Mouse (Mus musculus) embryonic facial prominence, embryonic 10.5 days (tissue): ENCODE measurements around the gene Mogs. TPM values are rescaled to one million over a fixed set of nuclear protein-coding genes. Genes with fewer than 3 reads are reported as not detected.

Experiments used
- DNase-seq: peaks from one replicate; pipeline ENCODE4 v3.0.0-alpha.2; 2017; ENCODE audit warnings: low spot score
- H3K27ac ChIP-seq: fragments of 300-500 bp; sonication (generic); replicated peaks from 2 replicates; pipeline ENCODE4 v1.5.1; 2016; ENCODE audit warnings: mild to moderate bottlenecking
- H3K27me3 ChIP-seq: fragments of 300-500 bp; sonication (generic); replicated peaks from 2 replicates; pipeline ENCODE4 v1.6.1; 2016; ENCODE audit warnings: low read depth, mild to moderate bottlenecking; ENCODE audit not compliant: poor library complexity, severe bottlenecking
- H3K36me3 ChIP-seq: fragments of 300-500 bp; sonication (generic); replicated peaks from 2 replicates; pipeline ENCODE4 v1.6.1; 2016; ENCODE audit warnings: mild to moderate bottlenecking, moderate library complexity
- H3K4me1 ChIP-seq: fragments of 300-500 bp; sonication (generic); 2 replicates; pipeline ENCODE4 v1.6.1; 2016
- H3K4me3 ChIP-seq: fragments of 300-500 bp; sonication (generic); 2 replicates; pipeline ENCODE4 v1.5.1; 2016; ENCODE audit warnings: mild to moderate bottlenecking, moderate library complexity
- H3K9me3 ChIP-seq: fragments of 300-500 bp; sonication (generic); 2 replicates; pipeline ENCODE4 v1.6.1; 2016; ENCODE audit warnings: mild to moderate bottlenecking
- whole genome bisulfite sequencing: fragments of 180-500 bp; shearing (Covaris S2); methylation state at CpG from one replicate; pipeline ENCODE4 v1.1.7; 2016; 5-methylcytosine and 5-hydroxymethylcytosine counted together
- polyA plus RNA-seq: library from polyadenylated mRNA; unstranded; fragments of >200 nt; fragmentation: Nextera tagmentation; extraction: Ambion mirVana; gene quantifications from 2 replicates; pipeline ENCODE4 v1.2.1, GENCODE M21; 2016

The Mogs gene
- polyA plus RNA-seq, 1 experiment from 2014 or later, result 41.0 TPM

DNA sequence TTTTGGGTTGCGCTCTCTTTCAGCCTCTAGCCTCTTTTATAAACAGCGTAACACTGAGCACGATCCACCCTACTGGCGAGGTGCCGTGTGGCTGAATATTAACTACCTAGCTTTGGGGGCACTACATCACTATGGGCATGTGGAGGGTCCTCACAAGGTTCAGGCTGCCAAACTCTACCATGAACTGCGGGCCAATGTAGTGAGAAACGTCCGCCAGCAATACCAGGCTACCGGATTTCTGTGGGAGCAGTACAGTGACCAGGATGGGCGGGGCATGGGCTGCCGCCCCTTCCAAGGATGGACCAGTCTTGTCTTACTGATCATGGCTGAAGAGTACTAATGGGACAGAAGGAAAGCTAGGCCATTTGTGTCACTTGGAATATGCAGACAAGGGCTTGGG is 3.1 kb downstream of the Mogs start:
- DNase-seq, result no peak
- Histone ChIP-seq H3K4me3 (peak overlapping the region; percentile 92; the same call in 1 of the 2 replicates), H3K4me1 (peaks cover 73% of the 10 kb centered on the region)

DNA sequence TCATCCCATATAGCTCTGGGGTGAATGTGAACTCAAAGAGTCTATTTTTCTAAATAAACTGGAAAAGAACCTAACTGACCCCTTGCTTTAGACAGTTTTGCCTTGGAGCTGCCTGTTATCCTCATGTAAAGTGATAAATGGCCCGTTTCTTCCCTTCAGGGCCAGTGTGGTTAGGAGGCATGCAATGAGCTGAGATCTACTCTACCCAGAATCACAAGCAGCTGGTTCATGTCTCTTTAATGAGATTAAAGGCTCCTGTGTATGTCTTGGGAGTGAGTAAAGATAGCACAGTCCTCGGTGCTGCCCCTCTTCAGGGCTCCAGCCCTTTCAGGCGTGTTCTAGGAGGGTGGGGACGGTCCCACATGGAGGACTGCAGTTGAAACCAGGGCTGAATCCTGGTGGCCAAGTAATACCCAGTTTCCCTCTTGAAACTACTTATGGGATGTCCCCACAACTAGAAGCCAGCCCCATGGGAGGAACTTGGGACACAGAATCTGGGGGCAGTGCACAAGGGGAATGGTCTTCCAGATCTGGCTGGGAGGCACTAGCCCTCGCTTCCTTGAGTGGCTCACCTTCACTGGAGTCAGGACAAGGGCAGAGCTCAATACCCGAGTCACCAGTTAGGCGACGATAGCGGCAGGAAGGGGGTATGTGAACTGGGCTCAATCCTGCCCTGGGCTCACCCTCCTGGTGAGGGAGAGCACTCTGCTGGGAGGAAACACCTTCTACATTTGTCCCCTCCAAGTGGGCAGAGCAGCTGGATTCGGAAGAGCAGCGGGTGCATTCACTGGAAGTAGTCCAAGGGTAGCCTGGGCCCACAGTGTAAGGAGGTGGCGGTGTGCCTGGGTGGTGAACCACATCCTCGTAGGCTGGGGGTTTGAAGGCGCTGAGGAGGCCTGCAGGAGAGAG is 3.8 kb downstream of the Mogs start:
- no peaks in the 10 kb centered on the region for H3K27me3 ChIP-seq
- peak overlapping the region; percentile 83; the same call in 1 of the 2 replicates for H3K4me3 ChIP-seq
- DNase-seq, result no peak
- peaks cover 81% of the 10 kb centered on the region for H3K4me1 ChIP-seq
- H3K27ac ChIP-seq, result peak overlapping the region; percentile 99
- WGBS, result 85% methylated on average over 14 of the region's 14 CpGs
- peaks cover 41% of the 10 kb centered on the region for H3K36me3 ChIP-seq
- H3K9me3 ChIP-seq, result no peaks in the 10 kb centered on the region

More for the DNA sequence above, 3.1 kb downstream of the Mogs start:
- H3K9me3 ChIP-seq, result no peaks in the 10 kb centered on the region
- peaks cover 41% of the 10 kb centered on the region for H3K36me3 ChIP-seq
- H3K27ac ChIP-seq, result peak overlapping the region; percentile 21; the same call in 1 of the 2 replicates
- H3K27me3 ChIP-seq, result no peaks in the 10 kb centered on the region
- 88% methylated on average over 11 of the region's 11 CpGs for WGBS

DNA sequence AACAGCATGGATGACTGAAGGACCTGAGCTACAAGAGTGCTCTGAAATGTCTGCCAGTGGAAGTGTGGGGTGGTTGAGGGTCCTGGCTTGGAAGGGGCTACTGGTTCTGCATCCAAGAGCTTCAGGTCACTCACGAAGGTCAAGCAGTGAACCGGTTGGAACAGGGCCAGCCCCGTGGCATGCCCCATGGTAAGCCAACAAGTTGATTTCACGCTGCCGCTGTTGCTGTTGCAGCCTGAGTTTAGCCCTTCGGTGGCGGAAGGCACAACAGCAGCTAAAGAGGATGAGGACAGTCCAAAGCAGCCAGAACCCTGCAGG is 4.4 kb downstream of the Mogs start:
- H3K4me1 ChIP-seq, result peaks cover 83% of the 10 kb centered on the region
- WGBS, result 78% methylated on average over 7 of the region's 7 CpGs
- H3K4me3 ChIP-seq, result peak overlapping the region; percentile 83
- H3K36me3 ChIP-seq, result peaks cover 41% of the 10 kb centered on the region
- H3K27ac ChIP-seq, result peak overlapping the region; percentile 99
- H3K27me3 ChIP-seq, result no peaks in the 10 kb centered on the region
- peak; percentile 18 for DNase-seq
- H3K9me3 ChIP-seq, result no peaks in the 10 kb centered on the region

DNA sequence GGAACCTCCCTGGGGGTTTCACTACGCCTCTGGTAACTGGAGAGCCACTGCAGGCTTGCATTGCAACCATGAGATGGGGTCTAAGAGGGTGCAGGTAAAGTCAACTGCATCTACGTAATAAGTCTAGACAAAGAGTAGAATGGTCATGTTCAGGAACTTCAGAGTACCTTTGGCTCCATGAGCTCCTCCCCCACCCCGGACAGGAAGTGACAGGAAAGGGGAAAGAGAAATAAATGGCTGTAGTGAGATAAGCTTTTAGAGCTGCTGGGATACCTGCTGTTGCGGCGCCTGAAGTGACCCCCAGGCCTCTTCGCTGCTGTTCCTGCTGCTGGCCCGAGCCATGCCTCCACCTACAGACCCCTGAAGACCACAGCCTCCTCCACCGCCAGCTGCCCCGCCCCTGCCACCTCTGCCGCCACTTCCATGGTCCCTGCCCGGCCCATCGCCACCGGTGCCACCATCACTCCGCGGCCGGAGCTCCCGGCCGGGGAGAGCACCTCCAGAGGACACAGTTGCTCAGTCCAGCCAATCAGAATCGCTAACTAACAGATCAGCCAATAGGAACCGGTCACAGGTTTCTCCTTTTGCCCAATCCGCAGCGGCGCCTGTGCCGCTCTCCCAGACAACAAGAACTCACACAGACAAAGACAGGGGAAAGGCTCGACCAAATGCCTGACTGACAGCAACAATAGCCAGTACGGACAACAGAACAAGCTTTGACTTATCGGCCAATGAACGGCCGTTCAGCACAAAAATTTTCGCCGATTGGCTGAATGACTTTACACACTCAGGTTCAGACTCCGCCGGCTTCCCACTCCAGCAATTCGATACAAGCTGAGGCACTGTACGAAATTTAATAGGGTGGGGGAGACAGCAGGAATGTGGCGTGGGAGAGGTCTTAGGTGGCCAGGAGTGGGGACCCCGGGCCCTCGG is 5.9 kb downstream of the Mogs start, which contains the start of gene Wbp1:
Wbp1 (minus strand) TSS at position 630 of the 933 bp plus-strand sequence.
- Histone ChIP-seq H3K27ac (peak within 1 kb of the TSS; percentile 99), H3K4me3 (peak within 1 kb of the TSS; percentile 83), H3K36me3 (peaks cover 41% of the 10 kb centered on the region), H3K27me3 (no peaks in the 10 kb centered on the region), H3K4me1 (peaks cover 81% of the 10 kb centered on the region), H3K9me3 (no peaks in the 10 kb centered on the region)
- WGBS, result under 1% methylated on average over 38 of the region's 38 CpGs
- peak; percentile 96 for DNase-seq

DNA sequence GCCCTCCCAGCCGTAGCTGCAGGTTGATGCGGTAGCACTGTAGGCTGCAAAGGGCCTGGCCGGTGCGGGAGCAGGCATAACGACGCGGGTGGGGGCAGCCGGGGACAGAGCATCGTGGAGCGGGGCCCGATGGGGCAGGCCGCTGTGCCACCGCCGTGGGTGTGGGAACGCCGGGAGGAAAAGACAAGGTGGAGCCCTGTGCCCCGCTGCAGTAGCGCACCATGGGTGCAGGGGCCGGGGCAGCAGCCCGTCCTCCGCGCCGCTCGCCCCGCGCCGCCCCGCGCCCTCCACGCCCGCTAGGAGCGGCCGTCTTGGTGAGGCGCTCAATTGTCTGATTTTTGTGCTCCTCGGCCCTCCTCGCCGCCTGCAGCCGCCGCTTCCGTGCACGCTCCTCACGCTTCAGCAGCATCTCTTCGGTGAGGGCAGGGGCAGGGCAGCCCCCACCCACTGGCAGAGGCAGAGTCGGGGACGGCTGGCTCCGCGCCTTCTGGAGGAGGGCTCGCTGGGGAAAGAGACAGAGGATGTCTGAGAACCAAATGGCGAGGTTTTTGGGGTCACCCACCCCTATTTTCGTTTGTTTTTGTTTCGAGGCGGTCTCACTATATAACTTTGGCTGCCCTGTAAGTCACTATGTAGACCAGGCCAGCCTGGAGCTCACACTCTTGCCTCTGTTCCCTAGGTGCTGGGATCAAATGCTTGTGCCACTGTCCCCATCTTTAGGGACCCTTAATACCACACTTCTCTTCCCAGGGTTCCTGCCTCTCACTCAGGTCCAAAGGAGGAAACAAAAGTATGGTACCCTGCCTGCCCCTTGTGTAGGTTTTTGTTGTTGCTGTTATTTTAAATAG is 6.8 kb downstream of the Mogs start:
- no peak for DNase-seq
- WGBS, result 2% methylated on average over 52 of the region's 52 CpGs
- Histone ChIP-seq H3K9me3 (no peaks in the 10 kb centered on the region), H3K27ac (peak overlapping the region; percentile 99), H3K36me3 (peaks cover 34% of the 10 kb centered on the region), H3K27me3 (no peaks in the 10 kb centered on the region), H3K4me3 (peak overlapping the region; percentile 83), H3K4me1 (peaks cover 72% of the 10 kb centered on the region)

DNA sequence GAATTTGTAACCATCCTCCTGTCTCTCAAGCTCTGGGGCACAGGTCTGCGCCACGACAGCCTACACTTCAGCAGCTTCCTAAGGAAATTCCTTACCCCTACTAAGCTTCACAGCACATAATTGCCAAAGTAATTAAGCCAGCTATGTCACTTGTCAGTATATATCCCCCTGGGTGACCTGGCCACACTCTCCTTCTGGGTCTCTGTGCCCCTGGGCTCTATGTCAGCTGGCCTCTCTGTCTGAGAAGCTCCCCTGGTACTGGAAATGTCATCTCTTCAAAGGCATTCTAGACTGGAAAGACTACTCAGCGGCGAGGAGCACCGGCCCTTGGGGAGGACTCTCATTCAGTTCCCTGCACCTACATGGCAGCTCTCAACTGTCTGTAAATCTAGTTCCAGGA is 7.7 kb downstream of the Mogs start:
- Histone ChIP-seq H3K27ac (peak overlapping the region; percentile 99; the same call in 1 of the 2 replicates), H3K9me3 (no peaks in the 10 kb centered on the region), H3K36me3 (peaks cover 26% of the 10 kb centered on the region), H3K27me3 (no peaks in the 10 kb centered on the region), H3K4me3 (peak overlapping the region; percentile 83), H3K4me1 (peaks cover 63% of the 10 kb centered on the region)
- WGBS, result 79% methylated on average over 5 of the region's 5 CpGs
- DNase-seq, result no peak

- WGBS, result under 1% methylated on average over 30 of the region's 30 CpGs
- H3K27me3 ChIP-seq, result no peaks in the 10 kb centered on the region
- peaks cover 6% of the 10 kb centered on the region for H3K36me3 ChIP-seq
- peak overlapping the region; percentile 88 for H3K27ac ChIP-seq
- H3K4me3 ChIP-seq, result peak overlapping the region; percentile 83
- peaks cover 47% of the 10 kb centered on the region for H3K4me1 ChIP-seq
- DNase-seq, result peak; percentile 93
- no peaks in the 10 kb centered on the region for H3K9me3 ChIP-seq
These were observed 9.6 kb downstream of the Mogs start for GRCm38 (mm10) chr6:83124851-83125312.

- WGBS, result 28% methylated on average over 5 of the region's 5 CpGs
- Histone ChIP-seq H3K27ac (peak within 1 kb of the TSS; percentile 88), H3K4me1 (peaks cover 42% of the 10 kb centered on the region), H3K27me3 (no peaks in the 10 kb centered on the region), H3K9me3 (no peaks in the 10 kb centered on the region), H3K36me3 (0 out of 2 replicates have a peak, but pooled peaks cover 3% of the 10 kb centered on the region), H3K4me3 (peak within 1 kb of the TSS; percentile 83)
- no peak for DNase-seq
These were observed 10.0 kb downstream of the Mogs start, which contains the start of gene Ino80b for GRCm38 (mm10) chr6:83125331-83125730. Gene Ino80b, minus strand, starts transcription at chr6:83125431.

- Histone ChIP-seq H3K36me3 (0 out of 2 replicates have a peak, but pooled peaks cover 3% of the 10 kb centered on the region), H3K27ac (no peak overlapping the region), H3K27me3 (no peaks in the 10 kb centered on the region), H3K4me1 (peaks cover 29% of the 10 kb centered on the region), H3K4me3 (no peak overlapping the region), H3K9me3 (no peaks in the 10 kb centered on the region)
- no peak for DNase-seq
- 96% methylated on average over 5 of the region's 5 CpGs for WGBS
These were observed 12.1 kb downstream of the Mogs start for GRCm38 (mm10) chr6:83127419-83127818.

GRCm38 (mm10) chr6:83131469-83132034 is 16.3 kb downstream of the Mogs start:
- H3K4me3 ChIP-seq, result no peak overlapping the region
- no peak for DNase-seq
- no peaks in the 10 kb centered on the region; the same call in 1 of the 2 replicates for H3K36me3 ChIP-seq
- H3K9me3 ChIP-seq, result no peaks in the 10 kb centered on the region
- WGBS, result 84% methylated on average over 6 of the region's 6 CpGs
- no peak overlapping the region for H3K27ac ChIP-seq
- H3K4me1 ChIP-seq, result peaks cover 30% of the 10 kb centered on the region
- H3K27me3 ChIP-seq, result peaks cover 14% of the 10 kb centered on the region

- H3K4me3 ChIP-seq, result no peak overlapping the region
- H3K27me3 ChIP-seq, result peaks cover 14% of the 10 kb centered on the region
- WGBS, result 92% methylated on average over 9 of the region's 9 CpGs
- peaks cover 38% of the 10 kb centered on the region for H3K4me1 ChIP-seq
- no peak overlapping the region for H3K27ac ChIP-seq
- no peak for DNase-seq
- H3K36me3 ChIP-seq, result no peaks in the 10 kb centered on the region; the same call in 1 of the 2 replicates
- H3K9me3 ChIP-seq, result no peaks in the 10 kb centered on the region
These were observed 17.1 kb downstream of the Mogs start for GRCm38 (mm10) chr6:83132176-83132919.
